Mouse (Mus musculus) myocyte (in vitro differentiated cells): ENCODE measurements around the gene Rnf182.

ENCODE experiments used
- E2F4 ChIP-seq: IDR thresholded peaks from one replicate; pipeline ENCODE4 v1.6.1; 2011; ENCODE audit warnings: mild to moderate bottlenecking, control low read depth, moderate library complexity; ENCODE audit not compliant: insufficient read depth
- MYOD1 ChIP-seq, 3 experiments: IDR thresholded peaks; one replicate each; pipeline ENCODE4 v1.6.1; 2011; ENCODE audit warnings: control low read depth in 2 of 3, low read depth in 2 of 3, mild to moderate bottlenecking in 2 of 3, moderate library complexity in 1 of 3; ENCODE audit not compliant: insufficient read length in 2 of 3, control insufficient read depth in 1 of 3
- MYOG ChIP-seq, 3 experiments: IDR thresholded peaks; one replicate each; pipeline ENCODE4 v1.6.1; 2011; ENCODE audit warnings: control low read depth in 2 of 3, low read depth in 2 of 3, mild to moderate bottlenecking in 2 of 3; ENCODE audit not compliant: insufficient read length in 2 of 3, control insufficient read depth in 1 of 3, insufficient read depth in 1 of 3
- POLR2A ChIP-seq: IDR thresholded peaks from one replicate; pipeline ENCODE4 v1.6.1; 2011; ENCODE audit warnings: low read depth, mild to moderate bottlenecking, control low read depth, moderate library complexity; ENCODE audit not compliant: insufficient read length
- POLR2AphosphoS2 ChIP-seq: IDR thresholded peaks from one replicate; pipeline ENCODE4 v1.6.1; 2011; ENCODE audit warnings: low read depth, control low read depth; ENCODE audit not compliant: insufficient read length

DNA sequence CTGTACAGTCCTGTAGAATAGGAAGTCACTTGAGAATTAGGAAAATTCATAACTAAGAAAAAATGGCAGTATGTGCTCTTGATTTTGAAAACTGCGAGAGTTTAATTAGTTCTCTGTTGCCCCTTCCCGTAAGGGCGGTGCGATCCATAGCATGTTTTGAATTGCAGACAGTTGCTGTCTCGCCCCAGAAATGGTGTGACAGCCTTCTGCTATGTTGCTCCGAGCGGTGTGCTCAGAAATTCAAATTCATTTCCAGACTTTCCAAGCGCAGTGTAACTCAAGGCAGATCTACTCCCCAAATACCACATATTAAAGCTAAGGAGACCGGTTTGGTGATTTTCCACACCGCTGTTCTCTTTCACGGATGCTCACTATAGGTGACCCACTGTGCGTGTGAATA, 50.6 kb downstream of the Rnf182 start:
- no peak for TF ChIP-seq MYOD1 (IDR thresholded peaks at IDR 0.05; ENCODE audit: control insufficient read depth in 1 of 3, insufficient read length in 2 of 3, low read depth in 2 of 3)
- no peak for TF ChIP-seq POLR2A
- TF ChIP-seq E2F4: no peak
- TF ChIP-seq MYOG (IDR thresholded peaks at IDR 0.05; ENCODE audit: control insufficient read depth in 1 of 3, insufficient read depth in 1 of 3, insufficient read length in 2 of 3, low read depth in 2 of 3): no peak
- TF ChIP-seq POLR2AphosphoS2: no peak
